Mouse (Mus musculus) megakaryocyte, embryonic 14.5 days (primary cell): ENCODE measurements around the gene Apobec3.

Experiments used
- FLI1 ChIP-seq: IDR thresholded peaks from 2 replicates; pipeline ENCODE4 v1.6.1; 2012; ENCODE audit warnings: low read length, inconsistent platforms, mixed read lengths
- GATA1 ChIP-seq: IDR thresholded peaks from 3 replicates; pipeline ENCODE4 v1.6.1; 2012; ENCODE audit warnings: mixed read lengths, low read length, inconsistent platforms, borderline replicate concordance

DNA sequence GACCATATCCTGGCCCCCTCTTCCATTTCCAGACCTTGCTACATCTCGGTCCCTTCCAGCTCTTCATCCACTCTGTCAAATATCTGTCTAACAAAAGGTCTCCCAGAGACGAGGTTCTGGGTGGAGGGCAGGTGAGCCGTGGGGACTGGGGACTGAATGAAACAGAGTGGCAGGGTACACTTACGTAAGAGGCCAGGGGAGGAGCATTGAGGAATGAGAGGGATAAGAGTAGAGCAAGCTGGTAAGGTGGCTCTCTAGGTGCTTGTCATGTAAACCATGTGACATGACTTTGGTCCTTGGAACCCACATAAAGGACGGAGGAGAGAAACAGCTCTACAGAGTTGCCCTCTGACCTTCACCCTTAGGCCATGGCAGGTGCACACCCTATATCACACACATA, 7.5 kb downstream of the Apobec3 start:
- TF ChIP-seq GATA1 (no peak), FLI1 (no peak)
